Comparison of ENCODE assay signal across 9 mouse cellular contexts in the genomic region with DNA sequence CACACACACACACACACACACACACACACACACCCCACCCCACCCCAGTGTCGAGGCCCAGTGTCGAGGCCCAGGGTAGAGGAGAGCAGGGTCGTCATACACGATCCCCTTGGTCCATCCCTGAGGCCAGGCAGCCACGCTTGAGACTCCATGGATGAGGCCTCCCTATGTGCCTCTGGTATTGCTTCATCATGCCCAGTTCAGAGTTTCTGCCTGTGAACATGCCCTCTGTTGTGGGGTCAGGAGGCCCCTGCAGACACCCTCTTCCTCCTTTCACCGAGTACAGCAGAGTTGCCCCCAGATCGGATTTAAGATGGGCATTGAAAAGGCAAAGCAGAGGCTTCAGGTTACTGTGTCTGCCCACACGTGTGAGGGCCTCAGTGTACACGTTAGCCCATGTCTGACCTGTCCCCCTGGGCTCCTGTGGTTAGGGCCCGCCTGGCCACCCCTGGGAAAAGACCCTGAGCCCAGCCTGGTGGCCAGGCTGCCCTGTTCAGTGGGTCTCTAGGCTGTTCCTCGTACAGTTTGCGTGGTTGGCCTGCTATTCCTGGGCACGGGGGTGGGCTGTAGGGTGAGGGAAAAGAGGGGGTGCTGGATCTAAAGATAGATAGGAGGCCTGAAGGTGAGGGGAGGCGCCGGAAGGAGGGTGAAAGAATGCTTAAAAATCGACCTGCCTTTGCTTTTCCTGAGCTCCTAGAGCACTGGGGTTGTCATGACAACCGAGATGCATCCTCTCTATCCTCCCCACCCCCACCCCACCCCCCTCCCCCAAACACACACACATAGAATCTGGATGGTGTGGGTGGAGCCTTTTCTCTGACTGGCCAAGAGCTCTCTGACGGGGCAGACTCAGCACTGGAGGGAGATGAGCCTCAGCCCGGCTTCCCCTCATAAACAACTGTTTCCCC. TPM values are rescaled to one million over a fixed set of nuclear protein-coding genes. Genes with fewer than 3 reads are reported as not detected.
DNase-seq lines count a peak whose midpoint lies in the region; ATAC-seq lines count a peak whose summit lies in the region.
"Had no signal": no experiment of that assay in that cellular context is flagged by ENCODE, and none has a peak within 500 bp of the region (broad histone marks: within the 10 kb centered on the region; RNA-seq: fewer than 3 reads in every experiment).

No protein-coding gene starts in this region.

- peak overlapping the region; percentile 17; the same call in 1 of the 2 replicates for H3K4me3 ChIP-seq in embryonic facial prominence, embryonic 10.5 days
- H3K4me3 ChIP-seq in hindbrain, embryonic 15.5 days, result no peak overlapping the region
- H3K4me3 ChIP-seq in neural tube, embryonic 13.5 days, result no peak overlapping the region
- H3K4me3 ChIP-seq: limb, embryonic 12.5 days had no signal

- peaks cover 16% of the 10 kb centered on the region for H3K4me1 ChIP-seq in embryonic facial prominence, embryonic 10.5 days
- peaks cover 16% of the 10 kb centered on the region for H3K4me1 ChIP-seq in hindbrain, embryonic 15.5 days (replicated peaks)
- H3K4me1 ChIP-seq in neural tube, embryonic 13.5 days (replicated peaks), result peaks cover 36% of the 10 kb centered on the region

- no peak overlapping the region for H3K9ac ChIP-seq in hindbrain, embryonic 15.5 days
- peak overlapping the region; percentile 53 for H3K9ac ChIP-seq in neural tube, embryonic 13.5 days
- H3K9ac ChIP-seq: limb, embryonic 12.5 days had no signal

- no peaks in the 10 kb centered on the region for H3K36me3 ChIP-seq in embryonic facial prominence, embryonic 10.5 days (replicated peaks)
- no peaks in the 10 kb centered on the region for H3K36me3 ChIP-seq in hindbrain, embryonic 15.5 days
- no peaks in the 10 kb centered on the region for H3K36me3 ChIP-seq in neural tube, embryonic 13.5 days
- H3K36me3 ChIP-seq: G1E; limb, embryonic 12.5 days had no signal

- H3K27ac ChIP-seq in embryonic facial prominence, embryonic 10.5 days (replicated peaks), result no peak overlapping the region; the same call in 1 of the 2 replicates
- no peak overlapping the region for H3K27ac ChIP-seq in hindbrain, embryonic 15.5 days (replicated peaks)
- H3K27ac ChIP-seq in neural tube, embryonic 13.5 days (replicated peaks), result no peak overlapping the region
- H3K27ac ChIP-seq: limb, embryonic 12.5 days had no signal

- peak; percentile 85 for DNase-seq in brain, adult 2 months (ENCODE audit: low read depth, low spot score)
- peak; percentile 48 for DNase-seq in embryonic facial prominence, embryonic 10.5 days (ENCODE audit: low spot score)
- DNase-seq in thymus, postnatal 4 days, result no peak
- no peak for DNase-seq in thymus, postnatal 36 days
- DNase-seq in adipocyte (ENCODE audit: low spot score), result no peak

- WGBS in embryonic facial prominence, embryonic 10.5 days, result 33% methylated on average over 19 of the region's 19 CpGs
- WGBS in hindbrain, embryonic 15.5 days, result 20% methylated on average over 19 of the region's 19 CpGs
- WGBS in neural tube, embryonic 13.5 days, result 25% methylated on average over 19 of the region's 19 CpGs

- ATAC-seq in hindbrain, embryonic 15.5 days (ENCODE audit: low FRiP score, low read depth), result peak; percentile 74
- peak; percentile 84 for ATAC-seq in neural tube, embryonic 13.5 days (ENCODE audit: low read depth)

- H3K27me3 ChIP-seq in embryonic facial prominence, embryonic 10.5 days (replicated peaks; ENCODE audit: low read depth, poor library complexity, severe bottlenecking), result no peaks in the 10 kb centered on the region
- no peaks in the 10 kb centered on the region for H3K27me3 ChIP-seq in hindbrain, embryonic 15.5 days
- H3K27me3 ChIP-seq in neural tube, embryonic 13.5 days, result no peaks in the 10 kb centered on the region

- 0 out of 2 replicates have a peak overlapping the region, but pooled peaks have one; percentile 9 for H3K4me2 ChIP-seq in hindbrain, embryonic 15.5 days
- peak overlapping the region; percentile 34 for H3K4me2 ChIP-seq in neural tube, embryonic 13.5 days
- H3K4me2 ChIP-seq: limb, embryonic 12.5 days had no signal

- no peaks in the 10 kb centered on the region for H3K9me3 ChIP-seq in embryonic facial prominence, embryonic 10.5 days
- no peaks in the 10 kb centered on the region for H3K9me3 ChIP-seq in hindbrain, embryonic 15.5 days
- H3K9me3 ChIP-seq in neural tube, embryonic 13.5 days, result no peaks in the 10 kb centered on the region
- H3K9me3 ChIP-seq: G1E; limb, embryonic 12.5 days had no signal

RNA-seq across cellular contexts. Expression of gene Jph3, which starts 41.7 kb away (rescaled TPM):
- polyA plus RNA-seq in embryonic facial prominence, embryonic 10.5 days (2016; fragmentation: Nextera tagmentation; extraction: Ambion mirVana), result 5.2 and 5.7 TPM in 2 replicates
- 108 and 125 TPM in 2 replicates for polyA plus RNA-seq in hindbrain, embryonic 15.5 days (2015; fragmentation: Nextera tagmentation; extraction: Ambion mirVana)
- polyA plus RNA-seq in neural tube, embryonic 13.5 days (2015; fragmentation: Nextera tagmentation; extraction: Ambion mirVana), result 101 and 104 TPM in 2 replicates
- polyA plus RNA-seq: G1E had no signal

RNA-seq across cellular contexts. Expression of gene Klhdc4, which starts 58.3 kb away (rescaled TPM):
- polyA plus RNA-seq in embryonic facial prominence, embryonic 10.5 days (2016; fragmentation: Nextera tagmentation; extraction: Ambion mirVana), result 67.3 and 71.2 TPM in 2 replicates
- 44.1 and 46.5 TPM in 2 replicates for polyA plus RNA-seq in hindbrain, embryonic 15.5 days (2015; fragmentation: Nextera tagmentation; extraction: Ambion mirVana)
- polyA plus RNA-seq in neural tube, embryonic 13.5 days (2015; fragmentation: Nextera tagmentation; extraction: Ambion mirVana), result 40.0 and 40.5 TPM in 2 replicates

Comparison
In these comparisons a context has a peak if more than half of its experiments do, and no peak if none do; other contexts are left out.
1. DNase-seq: peak in brain, adult 2 months (single experiment) and embryonic facial prominence, embryonic 10.5 days (single experiment); none in thymus, postnatal 4 days (single experiment), thymus, postnatal 36 days (0 of 2) and adipocyte (single experiment).
2. RNA of gene Jph3, which starts 41.7 kb away (polyA plus RNA-seq): 108 to 125 TPM in hindbrain, embryonic 15.5 days and 101 to 104 TPM in neural tube, embryonic 13.5 days; 5.2 to 5.7 TPM in embryonic facial prominence, embryonic 10.5 days; every median in the first group is over 10 times any median in the second.